Mouse (Mus musculus) cerebral cortex, adult 2 months (tissue): ENCODE results near the gene Pde6d.

ENCODE experiments used
- WGBS: fragments of 180-500 bp; shearing (Covaris S2); methylation state at CpG from one replicate; pipeline ENCODE4 v1.1.7; 2018; 5-methylcytosine and 5-hydroxymethylcytosine counted together

The Pde6d gene

DNA sequence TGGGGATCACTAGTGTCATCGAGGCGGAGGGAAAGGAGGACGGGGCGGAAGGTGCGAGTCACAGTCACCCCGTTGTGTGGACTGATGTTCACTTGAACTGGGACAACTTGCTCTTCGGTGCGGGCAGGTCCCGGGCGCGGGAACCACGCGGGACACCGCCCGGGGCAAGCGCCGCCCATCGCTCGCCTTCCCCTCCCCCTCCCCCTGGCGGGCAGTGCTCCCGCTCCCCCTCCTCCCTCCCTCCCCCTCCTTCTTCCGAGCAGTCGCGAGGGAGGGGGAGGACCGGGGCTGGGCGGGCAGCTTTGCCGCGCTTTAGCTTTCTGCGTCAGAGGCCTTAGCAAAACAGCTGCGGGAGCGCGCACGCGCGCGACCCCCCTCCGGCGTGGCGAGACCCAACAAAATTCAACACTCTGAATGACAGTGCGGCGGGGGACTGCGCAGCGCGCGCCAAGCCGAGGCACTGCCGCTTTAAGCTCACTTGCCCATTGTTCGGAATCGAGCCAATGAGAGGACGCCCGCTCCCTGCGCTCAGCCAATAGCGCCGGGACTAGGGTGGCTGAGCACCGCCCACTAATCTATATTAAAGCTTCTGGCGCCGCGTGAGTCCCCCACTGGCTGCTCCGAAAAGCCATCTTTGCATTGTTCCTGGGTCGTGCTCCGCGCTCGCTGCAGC is 56.2 kb downstream of the Pde6d start, which contains the start of gene Ptma:
Gene Ptma (plus strand): TSS at position 611 of the 673 bp plus-strand sequence.
- WGBS = under 1% methylated on average over 57 of the region's 63 CpGs

DNA sequence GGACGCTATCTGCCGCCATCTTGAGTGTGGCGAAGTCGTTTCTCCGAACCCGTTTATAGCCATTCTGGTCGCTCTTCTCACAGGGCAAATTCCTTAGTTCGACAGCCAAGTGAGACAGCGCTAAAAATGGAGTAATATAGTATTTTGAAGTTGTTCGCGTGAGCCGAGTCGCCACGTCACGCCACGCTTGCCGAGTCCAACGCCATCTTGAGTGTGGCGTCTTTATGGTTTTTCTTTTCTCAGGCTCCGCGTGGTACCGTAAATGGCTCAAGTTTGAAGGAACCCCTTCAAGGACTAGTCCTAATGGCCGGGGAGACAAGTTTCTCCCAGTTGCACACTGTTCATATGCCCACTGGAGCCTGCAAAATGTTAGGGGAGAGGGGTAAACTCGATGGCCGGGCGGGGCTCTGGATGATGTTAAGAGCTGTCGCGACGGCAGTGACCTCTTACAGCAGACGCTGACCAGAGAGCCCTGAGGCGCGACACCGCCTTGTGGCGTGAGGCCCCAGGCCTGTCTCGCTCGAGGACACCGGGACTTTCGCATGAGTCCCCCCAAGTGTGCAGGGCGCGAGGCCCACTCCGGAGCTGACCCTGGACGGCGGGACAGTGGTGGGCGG is 56.8 kb downstream of the Pde6d start:
- 1% methylated on average over 44 of the region's 44 CpGs for WGBS

DNA sequence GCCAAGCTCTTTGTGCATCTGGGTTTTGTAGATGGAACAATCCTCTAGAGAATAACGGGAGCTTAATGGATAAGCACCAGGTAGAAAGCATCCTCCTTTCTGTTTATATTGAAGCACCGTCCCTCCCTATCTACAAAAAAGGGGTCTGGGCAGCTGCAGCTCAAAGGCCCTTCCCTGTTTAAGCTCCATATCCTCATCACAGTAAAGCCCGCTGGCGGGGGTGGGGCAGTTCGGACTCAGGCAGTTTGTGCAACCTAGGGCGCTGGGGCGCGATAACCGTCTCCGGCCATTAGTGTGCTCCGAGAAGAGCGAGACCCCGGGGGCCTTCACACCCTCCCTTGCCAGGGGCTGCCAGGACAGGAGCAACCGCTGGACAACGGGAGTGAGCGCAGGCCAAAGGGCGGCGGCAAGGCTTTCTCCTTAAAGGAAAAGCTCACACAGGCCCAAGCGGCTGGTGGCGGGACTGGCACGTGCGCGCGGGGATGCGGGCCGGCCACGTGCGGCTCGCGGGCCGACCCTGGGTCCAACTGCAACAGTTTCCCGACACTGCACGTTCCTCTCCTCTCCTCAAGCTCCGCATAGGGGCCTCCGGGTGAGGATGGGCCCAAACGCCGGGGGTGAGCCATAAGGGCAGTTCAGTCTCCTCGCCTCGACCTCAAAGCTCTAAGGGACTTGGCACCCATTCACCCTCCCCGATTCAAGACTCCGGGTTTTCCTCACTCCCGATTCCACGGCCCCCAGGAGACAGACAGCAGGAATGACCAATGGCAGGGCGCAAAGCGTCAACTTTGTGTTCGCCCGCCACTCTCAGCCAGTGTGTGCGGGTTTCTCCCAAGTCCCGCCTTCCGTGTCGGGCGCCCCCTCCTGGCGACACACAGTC is 57.6 kb downstream of the Pde6d start:
- 3% methylated on average over 53 of the region's 53 CpGs for WGBS

DNA sequence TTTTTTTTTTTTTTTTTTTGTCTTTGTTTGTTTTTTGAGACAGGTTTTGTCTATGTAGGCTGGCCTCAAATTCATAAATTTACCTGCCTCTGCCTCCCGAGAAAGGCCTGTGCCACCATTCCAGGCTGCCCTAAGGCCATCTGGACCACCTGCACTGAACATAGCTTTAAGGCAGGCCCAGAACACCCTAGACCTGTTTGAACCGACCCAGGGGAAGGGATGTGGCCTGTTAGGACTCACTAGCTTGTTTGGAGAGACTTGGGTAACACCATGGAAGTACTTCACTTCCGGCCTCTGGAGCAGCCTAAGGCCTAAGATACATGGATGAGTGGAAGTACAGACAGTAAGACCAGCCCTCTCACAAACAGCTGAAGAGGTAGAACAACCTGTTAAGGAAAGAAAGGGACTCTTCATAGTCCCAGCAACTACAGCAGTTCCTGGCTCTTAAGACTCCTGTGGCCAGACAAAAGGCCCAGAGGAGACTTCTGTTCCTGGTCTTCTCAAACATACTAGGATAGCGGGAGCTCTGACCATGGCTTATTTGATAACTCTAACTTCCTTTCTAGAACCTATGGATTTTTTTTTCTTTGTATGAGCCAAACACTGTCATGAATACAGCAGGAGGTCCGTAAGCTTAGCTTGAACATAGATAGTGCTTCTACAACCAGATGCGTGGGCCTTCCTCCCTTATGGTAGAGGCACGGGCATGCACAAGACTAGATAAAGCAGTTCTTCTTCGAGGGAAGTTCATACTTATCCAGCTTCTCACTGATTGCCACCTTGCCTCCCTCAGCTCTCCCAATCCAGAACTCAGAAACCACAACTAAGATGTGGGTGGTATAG is 58.4 kb downstream of the Pde6d start:
- WGBS = 76% methylated on average over 8 of the region's 8 CpGs

DNA sequence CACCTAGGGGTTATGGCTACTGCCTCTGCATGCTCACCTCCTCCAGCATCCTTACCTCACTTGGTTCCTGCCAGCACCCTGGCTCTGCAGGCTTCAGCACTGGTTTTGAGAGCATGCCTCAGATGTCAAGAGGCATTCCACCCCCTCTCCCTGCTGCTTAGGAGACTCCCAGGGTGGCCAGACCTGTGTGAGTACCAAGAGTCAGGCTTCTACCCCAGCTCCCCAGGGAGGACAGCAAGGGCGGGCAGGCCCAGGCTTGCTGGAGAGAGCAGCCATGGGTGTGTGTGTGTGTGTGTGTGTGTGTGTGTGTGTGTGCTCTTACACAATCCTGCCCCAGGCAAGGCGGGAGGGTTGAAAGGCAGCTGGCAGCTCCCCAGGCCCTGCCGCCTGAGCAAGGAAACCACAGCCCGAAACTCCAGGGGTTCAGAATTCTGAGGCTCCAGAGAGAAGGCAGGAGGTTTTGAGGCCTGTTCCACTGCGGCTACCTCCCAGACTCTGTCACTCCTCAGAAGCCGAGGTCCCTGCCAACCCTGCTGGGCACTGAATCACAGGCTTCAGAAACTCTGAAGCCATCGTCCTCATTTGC is 60.0 kb downstream of the Pde6d start:
- 40% methylated on average over 7 of the region's 7 CpGs for WGBS

DNA sequence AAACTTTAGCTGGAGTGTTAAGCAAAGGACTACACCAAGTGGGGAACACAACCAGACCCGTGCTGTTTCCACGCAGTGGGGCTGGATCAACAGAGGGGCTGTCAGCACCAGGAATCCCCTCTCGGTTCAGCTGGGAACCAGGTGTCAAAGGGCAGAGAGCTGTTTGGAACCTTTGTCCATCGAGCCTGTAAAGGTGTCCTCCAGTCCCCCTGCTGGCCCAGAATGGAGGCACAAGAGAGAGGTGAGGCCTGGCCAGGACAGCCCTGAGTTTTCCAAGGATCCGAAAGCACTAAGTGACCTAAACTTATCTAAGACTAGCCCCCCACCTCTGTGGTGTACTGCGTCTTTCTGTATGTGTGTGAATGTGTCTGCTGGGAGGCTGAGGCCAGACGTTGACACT is 62.1 kb downstream of the Pde6d start:
- 66% methylated on average over 7 of the region's 7 CpGs for WGBS

DNA sequence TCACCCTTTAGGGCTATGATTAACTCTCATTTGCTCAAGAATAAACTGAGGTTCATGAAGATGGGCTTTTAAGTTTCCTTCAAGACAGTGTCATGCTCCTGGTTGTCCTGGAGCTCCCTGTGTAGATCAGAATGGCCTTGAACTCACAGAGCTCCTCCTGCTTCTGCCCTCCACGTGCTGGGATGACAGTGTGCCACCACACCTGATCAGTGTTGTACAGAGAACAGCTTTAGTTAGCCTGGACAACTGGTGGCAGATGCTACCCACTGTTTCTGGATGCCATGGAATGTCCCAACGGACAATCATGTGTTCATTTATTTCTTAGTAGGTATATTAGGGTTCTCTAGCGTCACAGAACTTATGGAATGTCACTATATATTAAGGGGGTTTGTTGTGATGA is 65.4 kb downstream of the Pde6d start:
- WGBS = 83% methylated on average over 3 of the region's 3 CpGs

DNA sequence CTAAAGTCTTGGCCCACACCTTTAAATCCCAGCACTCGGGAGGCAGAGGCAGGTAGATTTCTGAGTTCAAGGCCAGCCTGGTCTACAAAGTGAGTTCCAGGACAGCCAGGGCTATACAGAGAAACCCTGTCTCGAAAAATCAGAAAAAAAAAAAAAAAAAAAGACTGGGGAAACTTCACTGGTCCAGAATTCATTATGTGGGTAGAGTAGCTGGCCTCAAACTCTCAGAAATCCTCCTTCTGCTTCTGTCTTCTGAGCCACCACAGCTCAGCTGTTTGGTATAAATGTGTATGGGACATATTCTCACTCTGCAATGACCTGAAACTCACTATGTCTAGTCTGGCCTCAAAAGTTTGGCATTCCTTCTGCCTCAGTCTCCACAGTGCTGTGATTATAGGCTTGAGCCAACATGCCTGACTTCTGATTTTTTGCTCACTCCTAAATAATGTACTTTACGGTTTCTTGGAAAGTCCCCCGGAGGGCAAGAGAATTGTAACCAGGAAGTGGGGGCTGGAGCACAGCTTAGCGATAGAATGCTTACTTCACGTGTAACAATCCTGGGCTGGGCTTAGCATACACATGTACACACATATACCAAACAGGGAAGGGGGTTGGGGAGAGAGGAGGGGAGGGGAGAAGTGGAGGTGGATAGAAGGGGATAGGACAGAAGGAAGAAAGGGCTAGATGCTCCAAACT is 66.6 kb downstream of the Pde6d start:
- WGBS = 67% methylated on average over 6 of the region's 6 CpGs

DNA sequence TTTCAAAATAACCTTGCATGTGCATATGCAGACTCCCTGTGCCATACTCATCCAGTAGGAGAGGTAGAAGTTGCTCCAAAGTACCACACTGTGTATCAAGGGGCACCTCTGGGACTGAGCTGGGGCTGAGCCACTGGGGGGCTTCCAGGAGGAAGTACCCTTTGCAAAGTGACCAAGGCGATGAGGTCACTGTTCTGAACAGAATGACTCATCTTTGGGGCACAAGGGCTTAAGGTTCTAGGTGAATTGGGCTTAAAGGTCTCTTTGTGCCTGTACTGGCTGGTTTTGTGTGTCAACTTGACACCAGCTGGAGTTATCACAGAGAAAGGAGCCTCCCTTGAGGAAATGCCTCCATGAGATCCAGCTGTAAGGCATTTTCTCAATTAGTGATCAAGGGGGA is 69.4 kb downstream of the Pde6d start:
- 86% methylated on average over 1 of the region's 1 CpGs for WGBS

DNA sequence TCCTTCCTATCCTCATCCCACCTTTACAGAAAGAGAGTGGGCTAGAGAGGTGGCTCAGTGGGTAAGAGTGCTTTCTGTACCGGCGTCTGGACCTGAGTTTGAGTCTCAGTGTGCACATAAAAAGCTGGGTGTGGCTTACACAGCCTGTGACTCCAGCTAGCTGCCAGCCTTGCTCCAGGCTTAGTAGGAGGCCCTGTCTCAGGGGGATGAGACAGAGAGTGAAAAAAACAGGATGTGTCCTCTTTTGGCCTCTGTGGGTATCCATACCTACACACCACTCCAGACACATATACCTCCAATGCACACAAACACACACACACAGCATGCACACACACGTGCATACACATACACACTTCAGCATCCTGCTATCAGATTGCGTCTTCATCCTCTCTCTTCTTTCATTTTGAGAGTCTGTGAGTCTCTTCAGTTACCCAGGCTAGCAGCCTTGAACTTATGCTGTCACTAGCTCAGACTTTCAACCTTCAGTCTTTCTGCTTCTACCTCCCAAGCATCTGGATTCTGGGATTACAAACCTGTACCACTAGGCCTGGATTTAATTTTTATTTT is 70.2 kb downstream of the Pde6d start:
- WGBS = 85% methylated on average over 4 of the region's 4 CpGs

DNA sequence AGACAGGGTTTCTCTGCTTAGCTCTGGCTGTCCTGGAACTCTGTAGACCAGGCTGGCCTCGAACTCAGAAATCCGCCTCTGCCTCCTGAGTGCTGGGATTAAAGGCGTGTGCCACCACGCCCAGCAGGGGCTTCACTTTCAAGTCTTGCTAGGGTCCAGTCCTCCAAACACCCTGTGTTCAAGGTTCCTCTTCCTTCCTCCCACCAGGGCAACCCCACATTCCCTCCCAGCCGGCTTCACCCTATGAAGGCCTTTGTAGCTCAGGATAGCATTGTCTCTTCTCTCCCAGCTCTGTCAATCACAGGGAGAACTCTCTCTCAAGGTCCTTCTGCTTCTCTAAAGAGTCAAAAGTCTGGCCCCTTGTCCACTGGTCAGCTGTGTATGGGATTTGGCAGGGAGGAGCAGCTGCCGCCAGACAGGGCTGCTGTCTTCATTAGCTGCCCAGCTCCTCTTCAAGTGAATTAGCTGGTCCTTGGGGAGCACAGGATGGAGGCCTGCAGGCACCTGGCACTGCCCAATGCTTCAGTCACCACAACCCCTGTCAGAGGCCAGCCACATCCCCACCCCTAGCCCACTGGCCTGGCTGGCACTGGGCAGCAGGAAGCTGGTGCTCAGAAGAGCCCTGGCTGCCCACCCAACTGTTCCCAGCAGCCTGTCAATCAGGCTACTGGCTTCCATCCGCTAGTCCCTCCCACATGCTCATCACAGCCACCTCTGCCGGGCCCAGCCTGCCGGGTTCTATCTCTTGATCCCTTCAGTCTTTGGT is 71.6 kb downstream of the Pde6d start:
- 72% methylated on average over 9 of the region's 9 CpGs for WGBS

DNA sequence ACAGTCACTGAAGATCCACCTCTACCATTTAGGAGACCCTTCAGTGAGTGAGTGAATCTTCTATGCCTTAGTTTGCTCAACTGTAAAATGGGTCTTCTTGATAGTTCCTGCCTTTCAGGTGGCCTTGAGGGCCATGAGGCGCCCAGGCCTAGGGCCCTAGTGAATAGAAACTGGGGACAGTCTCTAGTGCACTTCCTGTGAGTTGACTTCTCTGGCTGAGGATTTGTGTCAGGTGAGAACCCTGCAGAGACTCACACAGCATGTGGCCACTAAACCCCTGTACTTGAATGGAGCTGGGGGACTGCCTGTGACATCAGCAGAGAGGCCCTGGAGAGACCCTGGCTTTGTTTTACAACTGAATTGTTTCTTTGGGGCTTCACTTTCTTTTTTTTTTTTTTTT is 72.2 kb downstream of the Pde6d start:
- WGBS = 94% methylated on average over 1 of the region's 1 CpGs

DNA sequence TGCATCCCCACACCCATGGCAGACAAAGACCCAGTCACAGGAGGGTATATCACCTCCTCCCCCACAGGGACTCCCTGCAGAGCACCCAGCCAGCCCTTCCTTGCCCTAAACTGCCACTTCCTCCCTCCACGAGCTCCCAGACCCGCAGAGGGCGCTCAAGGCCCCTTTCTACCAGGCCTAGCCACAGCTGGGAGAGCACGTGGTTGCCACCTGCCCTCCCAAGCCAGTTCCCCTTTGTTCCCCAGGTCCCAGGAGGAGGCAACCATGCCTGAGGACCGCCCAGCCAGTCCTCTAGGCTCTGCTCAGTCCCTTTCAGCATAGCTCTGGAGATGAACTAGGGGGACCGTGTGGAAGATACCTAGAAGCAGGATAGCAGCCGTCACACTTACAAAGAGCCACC is 73.0 kb downstream of the Pde6d start:
- 25% methylated on average over 7 of the region's 7 CpGs for WGBS

DNA sequence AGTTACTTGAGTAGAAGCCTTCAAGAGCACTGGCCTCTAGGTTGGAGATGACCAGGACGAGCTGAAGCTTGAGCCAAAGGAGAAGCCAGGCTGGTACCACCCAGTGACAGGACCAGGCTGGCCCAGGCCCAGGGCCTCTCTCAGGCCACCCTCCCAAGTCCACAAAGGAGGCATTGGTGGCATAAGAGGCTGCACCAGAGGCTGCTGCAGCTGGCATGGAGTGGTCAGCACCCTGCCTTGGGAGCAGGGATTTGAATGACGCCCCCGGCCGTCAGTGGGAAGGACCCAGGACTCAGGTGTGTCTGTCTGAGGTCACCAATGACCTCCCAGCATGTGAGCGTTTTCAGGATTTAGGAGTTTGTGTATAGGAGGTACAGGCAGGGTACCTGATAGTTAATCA is 74.6 kb downstream of the Pde6d start:
- 88% methylated on average over 5 of the region's 5 CpGs for WGBS

DNA sequence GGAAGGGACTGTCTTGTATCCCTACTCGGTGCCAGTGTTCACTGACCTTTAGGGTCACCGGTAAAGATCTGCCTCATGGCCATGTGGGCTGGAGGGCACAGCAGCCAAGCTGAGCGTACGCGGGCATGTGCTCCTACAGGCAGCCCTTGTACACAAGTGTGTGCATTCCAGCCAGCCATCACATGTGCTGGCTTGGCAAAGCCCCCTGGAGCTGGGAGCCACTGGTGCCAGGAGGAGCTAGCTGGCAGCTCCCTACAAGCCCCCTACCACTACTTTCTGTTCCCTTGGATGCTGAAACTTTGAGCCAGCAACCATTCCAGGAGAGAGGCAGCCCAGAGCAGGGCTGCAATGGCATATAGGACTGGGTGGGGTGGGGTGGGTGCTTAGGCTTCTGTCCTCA is 76.0 kb downstream of the Pde6d start:
- WGBS = 69% methylated on average over 5 of the region's 5 CpGs

DNA sequence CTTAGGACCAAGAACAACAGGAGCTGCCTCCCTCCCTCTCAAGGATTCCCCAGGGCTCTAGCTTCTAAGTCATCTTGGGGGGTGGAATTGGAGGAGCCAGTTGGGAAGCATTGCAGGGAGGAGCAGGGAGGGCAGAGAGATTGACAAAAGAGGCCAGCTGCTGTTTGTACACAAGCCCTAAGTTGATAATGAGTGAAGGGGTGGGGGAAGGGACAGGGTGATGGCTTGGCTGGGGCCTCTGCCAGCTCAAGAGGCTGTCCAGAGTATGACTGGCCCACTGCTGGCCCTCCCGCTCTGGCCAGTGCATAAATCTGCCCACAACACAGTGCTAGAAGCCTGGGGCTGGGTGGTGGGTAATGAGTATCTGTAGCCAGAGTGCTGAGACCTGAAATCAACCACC is 77.0 kb downstream of the Pde6d start:
- 56% methylated on average over 1 of the region's 1 CpGs for WGBS

DNA sequence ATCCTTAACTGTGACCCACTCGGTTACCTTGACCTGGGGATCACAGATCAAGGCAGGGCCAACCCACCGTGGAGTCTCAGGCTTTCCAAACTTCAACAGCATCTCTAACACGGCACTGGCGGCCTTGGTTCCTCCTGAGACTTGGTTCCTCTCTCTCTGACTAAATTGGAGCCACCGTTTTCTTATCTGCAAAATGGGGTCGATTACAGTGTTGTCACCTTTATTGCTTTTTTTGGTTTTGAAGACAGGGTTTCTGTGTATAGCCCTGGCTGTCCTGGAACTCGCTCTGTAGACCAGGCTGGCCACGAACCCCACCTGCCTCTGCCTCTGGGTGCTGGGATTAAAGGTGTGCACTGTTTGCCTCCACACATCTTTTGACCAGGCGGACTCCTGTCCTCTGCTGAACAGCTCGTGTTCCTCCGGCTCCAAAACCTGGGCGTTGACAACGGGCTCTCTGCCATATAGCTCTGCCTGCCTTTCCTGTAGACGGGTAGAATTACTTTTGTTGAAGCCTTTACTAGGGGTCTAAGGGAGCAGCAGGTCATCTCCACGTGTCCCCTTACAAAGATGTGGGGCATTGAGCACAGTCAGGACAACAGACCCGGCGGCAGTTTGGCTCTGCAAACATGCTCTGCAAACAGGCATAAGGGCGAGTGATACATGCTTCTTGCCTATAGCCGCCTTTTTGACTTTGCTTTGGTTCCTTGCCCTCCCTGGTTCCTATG is 77.6 kb downstream of the Pde6d start:
- WGBS = 27% methylated on average over 19 of the region's 19 CpGs

DNA sequence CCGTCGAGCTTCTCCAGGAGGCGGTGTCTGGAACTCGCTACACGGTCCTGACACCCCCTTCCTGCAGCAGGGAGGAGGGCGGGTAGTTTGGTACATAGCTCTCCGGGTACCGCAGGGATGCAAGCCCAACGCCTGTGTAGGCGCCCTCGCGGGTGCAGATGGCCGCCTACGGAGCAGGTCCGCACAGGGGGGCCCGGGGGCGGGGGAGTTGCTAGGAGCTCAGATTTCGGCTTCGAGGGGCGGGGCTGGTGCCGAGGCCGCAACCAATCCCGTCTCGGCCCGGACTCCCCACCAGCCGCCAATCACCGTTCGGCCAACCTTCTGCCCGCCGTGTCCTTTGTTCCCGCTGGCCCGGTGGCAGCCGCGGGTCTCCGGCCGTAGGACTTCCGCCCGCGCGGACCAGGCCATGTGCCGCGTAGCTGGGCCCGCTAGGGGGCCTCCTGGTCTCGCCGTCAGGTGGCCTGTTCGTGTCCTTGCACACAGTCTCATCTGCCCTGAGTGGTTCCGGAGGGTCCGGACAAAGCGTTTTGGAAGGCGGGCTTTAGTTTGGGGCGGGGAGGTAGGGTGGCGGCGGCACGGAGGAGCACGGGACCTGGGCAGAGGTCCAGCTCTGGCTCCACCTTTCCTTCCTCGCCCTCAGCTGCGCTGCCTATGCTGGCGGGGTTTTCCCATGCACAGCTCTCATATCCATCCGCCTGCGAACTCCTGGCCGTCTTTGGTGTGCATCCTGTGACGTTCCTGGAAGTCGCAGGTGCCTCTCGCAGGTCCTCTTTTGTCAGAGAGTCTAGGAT is 78.3 kb downstream of the Pde6d start:
- WGBS = under 1% methylated on average over 64 of the region's 64 CpGs
